Mouse (Mus musculus): ENCODE results near the gene Ptprt. TPM values are rescaled to one million over a fixed set of nuclear protein-coding genes. Genes with fewer than 3 reads are reported as not detected.

Gene Ptprt
- total and polyA plus RNA-seq, 3 experiments = 0.76 TPM; not detected in 2

GRCm38 (mm10) chr2:162413073-162413812 is 247.7 kb downstream of the Ptprt start:
- Histone ChIP-seq H3K4me2 (ENCODE audit: insufficient read depth, low read depth, poor library complexity, severe bottlenecking) (no peak overlapping the region), H3K79me2 (replicated peaks; ENCODE audit: control insufficient read depth, extremely low read depth, insufficient read depth, poor library complexity, severe bottlenecking) (no peaks in the 10 kb centered on the region), H3K9ac (ENCODE audit: insufficient read depth, low read depth) (no peak overlapping the region), H3K36me3 (replicated peaks in 1 of 2; ENCODE audit: control insufficient read depth in 1 of 2, insufficient read depth in 1 of 2, low read length in 1 of 2) (no peaks in the 10 kb centered on the region), H3K9me3 (replicated peaks; ENCODE audit: low read length) (peaks cover 79% of the 10 kb centered on the region), H3K4me3 (replicated peaks in 1 of 3; ENCODE audit: low read depth in 2 of 3, low read length in 2 of 3, poor library complexity in 1 of 3) (no peak overlapping the region), H3K27ac (ENCODE audit: insufficient read depth, low read depth) (no peak overlapping the region), H3K4me1 (ENCODE audit: control insufficient read depth in 1 of 2, insufficient read depth in 2 of 2) (no peaks in the 10 kb centered on the region), H3K27me3 (replicated peaks) (no peaks in the 10 kb centered on the region)
- in situ Hi-C loops (cut with MboI; ENCODE audit: low pct_ligation_motif_present, low pct_unique_long_range_greater_than_20kb, low sequenced_read_pairs) (no loop called here), dilution Hi-C loops (cut with MboI; ENCODE audit: extremely low pct_ligation_motif_present, extremely low pct_unique_long_range_greater_than_20kb, low sequenced_read_pairs) (no loop called here)
- TF ChIP-seq TBP (conservative IDR thresholded peaks at IDR 0.05; ENCODE audit: low read depth, low read length) = no peak
- TF ChIP-seq POLR2AphosphoS2 (IDR thresholded peaks at IDR 0.05; ENCODE audit: low read depth, low read length) = no peak
- no peak for TF ChIP-seq TCF12 (IDR thresholded peaks at IDR 0.05; ENCODE audit: low read depth, low read length)
- no peak for TF ChIP-seq ZNF384 (IDR thresholded peaks at IDR 0.05; ENCODE audit: low read depth, low read length)
- no peak for TF ChIP-seq IRF4 (IDR thresholded peaks at IDR 0.05; ENCODE audit: low read depth, low read length)
- TF ChIP-seq USF2 (conservative IDR thresholded peaks at IDR 0.05; ENCODE audit: low read depth, low read length) = no peak
- no peak for TF ChIP-seq MEF2A (IDR thresholded peaks at IDR 0.05; ENCODE audit: borderline replicate concordance, low read depth, low read length)
- TF ChIP-seq SMC3 (IDR thresholded peaks at IDR 0.05; ENCODE audit: low read depth, low read length) = no peak
- no peak for DNase-seq (ENCODE audit: extremely low read depth)

DNA sequence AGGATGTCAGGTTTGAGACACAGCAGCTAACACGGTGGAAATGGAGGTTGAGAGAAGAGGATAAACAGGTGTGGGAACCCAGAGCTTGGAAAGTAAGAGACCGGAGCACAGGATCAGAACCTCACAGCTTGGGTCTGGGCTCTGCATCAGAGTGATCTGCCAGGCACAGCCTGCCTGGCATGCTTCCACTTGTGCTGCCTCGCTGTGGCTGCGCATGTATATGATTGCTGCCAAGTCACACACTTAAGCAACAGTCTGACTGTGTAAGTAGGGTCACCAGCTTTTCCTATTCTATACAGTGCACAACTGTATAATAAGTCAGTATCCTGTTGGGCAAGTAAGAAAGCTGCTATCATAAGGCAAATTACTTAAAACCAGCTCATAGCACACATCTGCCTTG is 249.9 kb downstream of the Ptprt start:
- Histone ChIP-seq H3K27ac (ENCODE audit: insufficient read depth, low read depth) (no peak overlapping the region), H3K9ac (ENCODE audit: insufficient read depth, low read depth) (no peak overlapping the region), H3K9me3 (replicated peaks; ENCODE audit: low read length) (peaks cover 84% of the 10 kb centered on the region), H3K4me2 (ENCODE audit: insufficient read depth, low read depth, poor library complexity, severe bottlenecking) (no peak overlapping the region), H3K4me1 (ENCODE audit: control insufficient read depth in 1 of 2, insufficient read depth in 2 of 2) (no peaks in the 10 kb centered on the region), H3K4me3 (replicated peaks in 1 of 3; ENCODE audit: low read depth in 2 of 3, low read length in 2 of 3, poor library complexity in 1 of 3) (no peak overlapping the region), H3K36me3 (replicated peaks in 1 of 2; ENCODE audit: control insufficient read depth in 1 of 2, insufficient read depth in 1 of 2, low read length in 1 of 2) (no peaks in the 10 kb centered on the region), H3K79me2 (replicated peaks; ENCODE audit: control insufficient read depth, extremely low read depth, insufficient read depth, poor library complexity, severe bottlenecking) (no peaks in the 10 kb centered on the region), H3K27me3 (replicated peaks) (no peaks in the 10 kb centered on the region)
- dilution Hi-C loops (cut with MboI; ENCODE audit: extremely low pct_ligation_motif_present, extremely low pct_unique_long_range_greater_than_20kb, low sequenced_read_pairs) (no loop called here), in situ Hi-C loops (cut with MboI; ENCODE audit: low pct_ligation_motif_present, low pct_unique_long_range_greater_than_20kb, low sequenced_read_pairs) (no loop called here)
- TF ChIP-seq GABPA (IDR thresholded peaks at IDR 0.05; ENCODE audit: insufficient replicate concordance, low read depth, low read length) = no peak
- TF ChIP-seq ELF1 (IDR thresholded peaks at IDR 0.05; ENCODE audit: low read depth, low read length) = no peak
- TF ChIP-seq KAT2A (IDR thresholded peaks at IDR 0.05; ENCODE audit: insufficient replicate concordance, low read length) = no peak
- TF ChIP-seq CTCF (conservative IDR thresholded peaks at IDR 0.05 in 1 of 2, IDR thresholded peaks at IDR 0.05 in 1 of 2; ENCODE audit: low read depth in 2 of 2, low read length in 2 of 2) = no peak
- no peak for TF ChIP-seq MAZ (IDR thresholded peaks at IDR 0.05; ENCODE audit: low read depth, low read length)
- TF ChIP-seq EP300 (IDR thresholded peaks at IDR 0.05; ENCODE audit: low read length) = no peak
- TF ChIP-seq HCFC1 (IDR thresholded peaks at IDR 0.05; ENCODE audit: low read depth, low read length) = no peak
- no peak for TF ChIP-seq CHD2 (IDR thresholded peaks at IDR 0.05; ENCODE audit: low read length)
- TF ChIP-seq ETS1 (conservative IDR thresholded peaks at IDR 0.05; ENCODE audit: low read depth, low read length) = no peak
- no peak for TF ChIP-seq USF2 (conservative IDR thresholded peaks at IDR 0.05; ENCODE audit: low read depth, low read length)
- TF ChIP-seq UBTF (IDR thresholded peaks at IDR 0.05; ENCODE audit: low read depth, low read length) = no peak
- DNase-seq (ENCODE audit: extremely low read depth) = no peak

Measured in CH12.LX (cell line).